Mouse (Mus musculus) spleen, adult 10 weeks (tissue): ENCODE results near the gene Tbcc. TPM values are rescaled to one million over a fixed set of nuclear protein-coding genes. Genes with fewer than 3 reads are reported as not detected.

Source experiments
- polyA plus RNA-seq: library from polyadenylated mRNA; stranded (reverse); fragments of 350-450 nt; fragmentation: Illumina TruSeq; extraction: RNeasy Lipid Tissue Mini Kit (QIAGEN cat#74804); gene quantifications from one replicate; pipeline ENCODE4 v1.2.3, GENCODE M21; 2015; ENCODE audit warnings: low replicate concordance; ENCODE audit not compliant: insufficient read depth

The Tbcc gene
- 5.2 TPM for polyA plus RNA-seq

GRCm38 (mm10) chr17:46890116-46890815 is at the start of gene Tbcc:
Gene Tbcc, plus strand, starts transcription at chr17:46890684.

GRCm38 (mm10) chr17:46857903-46858748 is 32.4 kb upstream of the Tbcc start, which contains the start of gene Bicral:
Gene Bicral, minus strand, starts transcription at chr17:46858482.

GRCm38 (mm10) chr17:46910186-46910585 is 19.7 kb downstream of the Tbcc start, which contains the start of gene Prph2:
Gene Prph2, plus strand, starts transcription at chr17:46910459.

Other genes starting within 250 kb of the Tbcc start
- 5.2 TPM for gene Klc4, start 244.7 kb upstream of the Tbcc start, polyA plus RNA-seq
- 16.5 TPM for gene Mrpl2, start 244.5 kb upstream of the Tbcc start, polyA plus RNA-seq
- gene Cul7, start 240.3 kb upstream of the Tbcc start, polyA plus RNA-seq: 2.9 TPM
- 14.0 TPM for gene Rrp36, start 216.3 kb upstream of the Tbcc start, polyA plus RNA-seq
- gene Mea1, start 211.9 kb upstream of the Tbcc start, polyA plus RNA-seq: 41.4 TPM
- 35.6 TPM for gene Klhdc3, start 209.8 kb upstream of the Tbcc start, polyA plus RNA-seq
- gene Ppp2r5d, start 185.6 kb upstream of the Tbcc start, polyA plus RNA-seq: 26.7 TPM
- 6.5 TPM for gene Pex6, start 179.2 kb upstream of the Tbcc start, polyA plus RNA-seq
- gene Gnmt, start 161.5 kb upstream of the Tbcc start, polyA plus RNA-seq: 0.36 TPM
- 59.2 TPM for gene Cnpy3, start 138.5 kb upstream of the Tbcc start, polyA plus RNA-seq
- gene Ptcra, start 127.0 kb upstream of the Tbcc start, polyA plus RNA-seq: not detected
- 6.3 TPM for gene 2310039H08Rik, start 118.0 kb upstream of the Tbcc start, polyA plus RNA-seq
- 104 TPM for gene Rpl7l1, start 108.0 kb upstream of the Tbcc start, polyA plus RNA-seq
- gene Bicral, start 32.2 kb upstream of the Tbcc start, polyA plus RNA-seq: 33.0 TPM
- not detected for gene Prph2, start 19.8 kb downstream of the Tbcc start, polyA plus RNA-seq
- gene Ubr2, start 119.9 kb downstream of the Tbcc start, polyA plus RNA-seq: 57.4 TPM